Mouse (Mus musculus): ENCODE measurements around the gene Sox5. TPM values are rescaled to one million over a fixed set of nuclear protein-coding genes. Genes with fewer than 3 reads are reported as not detected.

Sox5 gene
- polyA plus RNA-seq, 1 experiment from 2014 or later: 246 TPM

DNA sequence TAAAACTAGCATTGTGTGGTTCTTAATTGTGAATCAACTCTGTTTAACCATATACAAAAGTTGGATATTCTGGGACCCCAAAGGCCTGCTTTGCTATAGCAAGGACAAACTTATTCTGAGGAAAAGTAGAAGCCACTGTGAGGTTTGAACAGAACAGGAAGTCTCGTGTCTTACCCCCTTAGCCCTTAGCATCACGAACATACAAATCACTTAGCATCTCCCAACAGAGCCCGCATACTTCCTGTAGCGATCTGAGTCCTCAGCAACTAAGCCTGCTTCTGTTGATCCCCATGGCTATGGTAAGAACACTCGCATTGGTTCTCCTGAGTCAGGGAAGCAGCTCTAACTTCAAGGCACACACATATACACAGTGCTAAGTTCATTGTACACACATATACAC is 337.4 kb downstream of the Sox5 start:
- Histone ChIP-seq H3K9ac (replicated peaks; ENCODE audit: low read depth, low read length) (no peak overlapping the region), H3K9me3 (ENCODE audit: control insufficient read depth, low read length) (no peaks in the 10 kb centered on the region), H3K27ac (ENCODE audit: low read length) (no peak overlapping the region), H3K4me1 (replicated peaks; ENCODE audit: control insufficient read depth, insufficient read depth, low read length) (peaks cover 3% of the 10 kb centered on the region), H3K4me3 (replicated peaks; ENCODE audit: low read length) (no peak overlapping the region), H3K27me3 (replicated peaks; ENCODE audit: control insufficient read depth, insufficient read depth, low read length) (no peaks in the 10 kb centered on the region), H3K36me3 (ENCODE audit: control insufficient read depth, insufficient read depth) (no peaks in the 10 kb centered on the region), H3K4me2 (ENCODE audit: low read length) (no peak overlapping the region)
- 86% methylated on average over 5 of the region's 5 CpGs for WGBS
- ATAC-seq: no peak

GRCm38 (mm10) chr6:144443681-144444080 is 338.1 kb downstream of the Sox5 start:
- Histone ChIP-seq H3K27me3 (replicated peaks; ENCODE audit: control insufficient read depth, insufficient read depth, low read length) (no peaks in the 10 kb centered on the region), H3K4me1 (replicated peaks; ENCODE audit: control insufficient read depth, insufficient read depth, low read length) (peaks cover 3% of the 10 kb centered on the region), H3K36me3 (ENCODE audit: control insufficient read depth, insufficient read depth) (no peaks in the 10 kb centered on the region), H3K4me2 (ENCODE audit: low read length) (no peak overlapping the region), H3K4me3 (replicated peaks; ENCODE audit: low read length) (no peak overlapping the region), H3K9ac (replicated peaks; ENCODE audit: low read depth, low read length) (no peak overlapping the region), H3K9me3 (ENCODE audit: control insufficient read depth, low read length) (no peaks in the 10 kb centered on the region), H3K27ac (ENCODE audit: low read length) (no peak overlapping the region)
- WGBS: 68% methylated on average over 1 of the region's 1 CpGs
- no peak for ATAC-seq

- Histone ChIP-seq H3K9me3 (ENCODE audit: control insufficient read depth, low read length) (no peaks in the 10 kb centered on the region), H3K4me1 (replicated peaks; ENCODE audit: control insufficient read depth, insufficient read depth, low read length) (peaks cover 2% of the 10 kb centered on the region; the same call in 1 of the 2 replicates), H3K9ac (replicated peaks; ENCODE audit: low read depth, low read length) (no peak overlapping the region), H3K27me3 (replicated peaks; ENCODE audit: control insufficient read depth, insufficient read depth, low read length) (no peaks in the 10 kb centered on the region), H3K4me3 (replicated peaks; ENCODE audit: low read length) (no peak overlapping the region), H3K27ac (ENCODE audit: low read length) (no peak overlapping the region), H3K4me2 (ENCODE audit: low read length) (no peak overlapping the region), H3K36me3 (ENCODE audit: control insufficient read depth, insufficient read depth) (no peaks in the 10 kb centered on the region)
- 76% methylated on average over 5 of the region's 5 CpGs for WGBS
- ATAC-seq: no peak
Measured at GRCm38 (mm10) chr6:144429276-144429675, 352.5 kb downstream of the Sox5 start.

DNA sequence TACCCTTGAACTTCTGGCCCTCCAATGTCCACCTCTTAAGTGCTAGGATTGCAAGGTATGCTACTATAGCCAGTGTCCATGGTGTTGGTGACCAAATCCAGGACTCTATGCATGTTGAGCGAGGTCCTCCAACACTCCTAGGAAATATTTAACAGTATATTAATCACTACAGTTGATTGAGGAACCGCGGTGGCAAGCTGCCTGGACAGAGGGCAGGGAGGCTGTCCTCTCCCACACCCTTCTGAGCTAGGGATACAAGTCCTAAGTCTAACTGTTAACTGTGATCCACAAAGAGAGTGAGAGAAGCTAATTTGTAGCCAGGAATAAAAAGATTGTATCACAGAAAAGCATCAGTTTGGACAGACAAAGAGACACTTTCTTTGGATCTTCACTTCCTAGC is 373.7 kb downstream of the Sox5 start:
- no peak overlapping the region for H3K4me3 ChIP-seq (replicated peaks; ENCODE audit: low read length)
- no peak for ATAC-seq
- no peaks in the 10 kb centered on the region for H3K36me3 ChIP-seq (ENCODE audit: control insufficient read depth, insufficient read depth)
- no peak overlapping the region for H3K9ac ChIP-seq (replicated peaks; ENCODE audit: low read depth, low read length)
- no peak overlapping the region for H3K27ac ChIP-seq (ENCODE audit: low read length)
- H3K27me3 ChIP-seq (replicated peaks; ENCODE audit: control insufficient read depth, insufficient read depth, low read length): no peaks in the 10 kb centered on the region
- no peak overlapping the region for H3K4me2 ChIP-seq (ENCODE audit: low read length)
- WGBS: 97% methylated on average over 3 of the region's 3 CpGs
- no peaks in the 10 kb centered on the region for H3K4me1 ChIP-seq (replicated peaks; ENCODE audit: control insufficient read depth, insufficient read depth, low read length)
- no peaks in the 10 kb centered on the region for H3K9me3 ChIP-seq (ENCODE audit: control insufficient read depth, low read length)

GRCm38 (mm10) chr6:144398115-144398514 is 383.7 kb downstream of the Sox5 start:
- 42% methylated on average over 10 of the region's 10 CpGs for WGBS
- no peak overlapping the region for H3K4me2 ChIP-seq (ENCODE audit: low read length)

GRCm38 (mm10) chr6:144393151-144393550 is 388.6 kb downstream of the Sox5 start:
- Histone ChIP-seq H3K4me3 (replicated peaks; ENCODE audit: low read length) (no peak overlapping the region), H3K27ac (ENCODE audit: low read length) (no peak overlapping the region), H3K27me3 (replicated peaks; ENCODE audit: control insufficient read depth, insufficient read depth, low read length) (no peaks in the 10 kb centered on the region), H3K36me3 (ENCODE audit: control insufficient read depth, insufficient read depth) (no peaks in the 10 kb centered on the region), H3K9ac (replicated peaks; ENCODE audit: low read depth, low read length) (no peak overlapping the region), H3K9me3 (ENCODE audit: control insufficient read depth, low read length) (no peaks in the 10 kb centered on the region), H3K4me2 (ENCODE audit: low read length) (no peak overlapping the region), H3K4me1 (replicated peaks; ENCODE audit: control insufficient read depth, insufficient read depth, low read length) (peaks cover 4% of the 10 kb centered on the region)
- WGBS: 63% methylated on average over 6 of the region's 6 CpGs
- no peak for ATAC-seq

More at GRCm38 (mm10) chr6:144398115-144398514, 383.7 kb downstream of the Sox5 start:
- Histone ChIP-seq H3K9me3 (ENCODE audit: control insufficient read depth, low read length) (no peaks in the 10 kb centered on the region), H3K27ac (ENCODE audit: low read length) (no peak overlapping the region), H3K36me3 (ENCODE audit: control insufficient read depth, insufficient read depth) (no peaks in the 10 kb centered on the region), H3K27me3 (replicated peaks; ENCODE audit: control insufficient read depth, insufficient read depth, low read length) (no peaks in the 10 kb centered on the region), H3K4me1 (replicated peaks; ENCODE audit: control insufficient read depth, insufficient read depth, low read length) (no peaks in the 10 kb centered on the region), H3K9ac (replicated peaks; ENCODE audit: low read depth, low read length) (no peak overlapping the region), H3K4me3 (replicated peaks; ENCODE audit: low read length) (no peak overlapping the region)
- ATAC-seq: no peak

GRCm38 (mm10) chr6:144389333-144390054 is 392.3 kb downstream of the Sox5 start:
- Histone ChIP-seq H3K27ac (ENCODE audit: low read length) (no peak overlapping the region), H3K4me3 (replicated peaks; ENCODE audit: low read length) (no peak overlapping the region), H3K4me2 (ENCODE audit: low read length) (no peak overlapping the region), H3K4me1 (replicated peaks; ENCODE audit: control insufficient read depth, insufficient read depth, low read length) (peaks cover 10% of the 10 kb centered on the region), H3K36me3 (ENCODE audit: control insufficient read depth, insufficient read depth) (no peaks in the 10 kb centered on the region), H3K9ac (replicated peaks; ENCODE audit: low read depth, low read length) (no peak overlapping the region), H3K27me3 (replicated peaks; ENCODE audit: control insufficient read depth, insufficient read depth, low read length) (no peaks in the 10 kb centered on the region), H3K9me3 (ENCODE audit: control insufficient read depth, low read length) (no peaks in the 10 kb centered on the region)
- ATAC-seq: peak; percentile 54
- WGBS: 32% methylated on average over 14 of the region's 14 CpGs

- peak; percentile 48 for ATAC-seq
- 35% methylated on average over 17 of the region's 17 CpGs for WGBS
- H3K27ac ChIP-seq (ENCODE audit: low read length): no peak overlapping the region
- no peaks in the 10 kb centered on the region for H3K36me3 ChIP-seq (ENCODE audit: control insufficient read depth, insufficient read depth)
- no peak overlapping the region for H3K4me3 ChIP-seq (replicated peaks; ENCODE audit: low read length)
- no peaks in the 10 kb centered on the region for H3K27me3 ChIP-seq (replicated peaks; ENCODE audit: control insufficient read depth, insufficient read depth, low read length)
- no peaks in the 10 kb centered on the region for H3K9me3 ChIP-seq (ENCODE audit: control insufficient read depth, low read length)
- no peak overlapping the region for H3K9ac ChIP-seq (replicated peaks; ENCODE audit: low read depth, low read length)
- H3K4me1 ChIP-seq (replicated peaks; ENCODE audit: control insufficient read depth, insufficient read depth, low read length): peaks cover 10% of the 10 kb centered on the region
- H3K4me2 ChIP-seq (ENCODE audit: low read length): peak overlapping the region; percentile 31
Measured at GRCm38 (mm10) chr6:144387539-144388255, 394.1 kb downstream of the Sox5 start.

- 84% methylated on average over 6 of the region's 6 CpGs for WGBS
- no peaks in the 10 kb centered on the region for H3K4me1 ChIP-seq (replicated peaks; ENCODE audit: control insufficient read depth, insufficient read depth, low read length)
- no peak for ATAC-seq
- H3K9ac ChIP-seq (replicated peaks; ENCODE audit: low read depth, low read length): no peak overlapping the region
- no peak overlapping the region for H3K27ac ChIP-seq (ENCODE audit: low read length)
- no peak overlapping the region for H3K4me3 ChIP-seq (replicated peaks; ENCODE audit: low read length)
- no peaks in the 10 kb centered on the region for H3K9me3 ChIP-seq (ENCODE audit: control insufficient read depth, low read length)
- H3K27me3 ChIP-seq (replicated peaks; ENCODE audit: control insufficient read depth, insufficient read depth, low read length): no peaks in the 10 kb centered on the region
- H3K36me3 ChIP-seq (ENCODE audit: control insufficient read depth, insufficient read depth): no peaks in the 10 kb centered on the region
- no peak overlapping the region for H3K4me2 ChIP-seq (ENCODE audit: low read length)
Measured at GRCm38 (mm10) chr6:144380641-144381040, 401.1 kb downstream of the Sox5 start.
